Mouse (Mus musculus): Measurements from ENCODE around the gene Dis3l2.

The Dis3l2 gene

DNA sequence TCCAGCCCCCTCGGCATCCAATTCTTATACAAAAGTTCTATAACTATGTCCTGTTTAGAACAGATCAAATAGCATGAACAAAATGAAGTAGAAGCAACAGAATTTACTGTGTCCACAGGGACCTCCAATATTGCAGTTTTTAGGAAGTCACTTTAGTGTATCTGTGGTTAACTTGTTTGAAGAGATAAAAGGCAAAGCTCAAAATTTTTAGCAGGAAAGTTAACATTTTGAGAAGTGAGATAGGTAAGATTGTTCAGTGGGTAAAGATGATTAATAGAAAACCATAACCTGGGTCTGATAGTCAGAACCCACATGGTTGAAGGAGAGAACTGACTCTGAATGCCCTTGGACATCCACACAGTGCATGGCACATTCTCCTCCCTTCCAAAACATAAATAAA is 32.8 kb downstream of the Dis3l2 start:
- DNase-seq = no peak

DNA sequence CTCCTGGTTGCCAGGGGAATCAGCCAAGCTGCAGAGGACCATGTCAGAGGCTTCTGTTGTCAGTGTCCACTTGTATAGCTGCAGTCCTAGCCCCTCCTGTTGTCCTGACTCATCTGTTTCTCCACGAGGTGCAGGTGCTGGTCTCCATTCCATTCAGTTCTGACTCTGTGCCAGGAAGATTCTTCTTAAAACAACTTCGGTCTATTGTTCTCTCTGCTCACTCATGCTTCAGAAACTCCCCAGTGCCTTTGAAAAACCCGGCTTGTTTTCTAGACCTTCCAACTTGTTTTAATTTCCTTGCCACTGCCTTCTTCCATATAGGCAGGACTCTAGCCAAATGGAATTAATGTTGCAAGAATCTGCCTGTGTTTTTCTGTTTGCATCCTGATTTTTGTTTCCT is 39.3 kb downstream of the Dis3l2 start:
- DNase-seq = no peak

DNA sequence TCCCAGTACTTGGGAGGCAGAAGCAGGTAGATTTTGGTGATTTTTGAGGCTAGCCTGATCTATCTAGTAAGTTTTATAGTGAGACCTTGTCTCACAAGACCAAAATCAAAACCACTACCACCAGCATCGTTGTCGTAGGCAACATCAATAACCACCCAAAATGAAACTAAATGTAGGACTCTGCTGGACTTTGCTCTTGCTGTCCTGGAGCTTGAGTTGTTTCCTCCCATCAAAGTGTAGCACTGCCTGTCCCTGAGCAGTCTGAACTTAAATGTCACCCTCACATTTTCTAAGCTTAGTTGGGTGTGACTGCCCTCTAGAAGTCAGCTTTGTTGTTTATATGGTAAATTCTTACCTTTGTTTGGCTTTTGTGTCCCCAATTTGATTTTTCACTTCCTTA is 43.4 kb downstream of the Dis3l2 start:
- DNase-seq = no peak

DNA sequence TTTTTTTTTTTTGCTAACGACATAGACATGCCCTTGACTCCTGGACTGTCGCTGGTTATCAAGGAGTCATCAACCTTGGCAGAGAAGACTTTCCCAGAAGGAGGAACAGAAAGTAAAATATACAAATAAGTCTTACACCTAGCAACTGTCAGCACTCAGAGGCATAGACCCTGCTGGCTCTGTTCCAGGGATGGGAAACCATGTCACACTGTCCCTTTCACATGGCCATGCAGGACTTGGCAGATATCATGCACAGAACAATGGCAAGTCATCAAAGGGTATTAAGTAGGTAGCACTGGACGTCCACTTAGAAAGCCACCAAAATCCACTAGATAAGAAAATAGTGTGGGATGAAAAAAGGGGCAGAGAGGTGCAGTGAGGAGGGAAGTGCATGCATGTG is 46.5 kb downstream of the Dis3l2 start:
- DNase-seq = no peak

DNA sequence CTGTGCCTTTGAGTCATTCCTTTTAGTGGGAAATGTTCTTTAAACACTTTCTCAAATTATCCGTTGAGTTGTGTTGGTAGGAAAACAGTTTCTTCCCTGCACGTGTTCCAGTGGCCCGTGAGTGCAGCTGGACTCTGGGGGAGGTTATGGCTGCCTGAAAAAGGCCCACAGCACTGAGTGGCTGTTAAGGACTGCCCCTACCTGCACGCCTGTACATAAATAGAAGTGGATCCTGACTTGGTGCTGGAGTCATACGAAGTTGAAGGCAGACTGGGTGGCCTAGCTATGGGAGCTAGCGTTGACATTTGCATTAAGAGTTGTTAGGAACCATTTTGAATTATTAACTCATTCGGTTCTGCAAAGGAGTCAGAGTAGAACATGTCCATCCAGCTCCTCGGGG is 49.8 kb downstream of the Dis3l2 start:
- DNase-seq = no peak

DNA sequence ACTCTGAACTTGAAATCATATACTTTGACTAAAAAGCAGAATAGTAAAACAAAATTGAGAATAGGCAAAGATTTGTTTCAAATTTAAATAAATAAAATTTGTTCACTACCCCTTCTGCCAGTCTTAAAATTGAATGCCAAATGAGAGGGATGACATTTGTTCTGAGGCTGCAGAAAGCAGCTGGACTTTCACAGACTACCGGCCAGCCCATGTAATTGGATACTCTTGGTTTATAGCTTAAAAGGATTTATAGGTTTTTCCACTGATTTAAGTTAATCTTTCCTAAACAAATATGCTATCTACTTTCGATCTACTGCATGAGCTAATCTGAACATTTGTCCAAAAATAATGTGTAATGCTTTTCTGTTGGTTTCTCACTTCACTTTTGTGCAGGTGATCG is 50.7 kb downstream of the Dis3l2 start:
- DNase-seq = no peak

DNA sequence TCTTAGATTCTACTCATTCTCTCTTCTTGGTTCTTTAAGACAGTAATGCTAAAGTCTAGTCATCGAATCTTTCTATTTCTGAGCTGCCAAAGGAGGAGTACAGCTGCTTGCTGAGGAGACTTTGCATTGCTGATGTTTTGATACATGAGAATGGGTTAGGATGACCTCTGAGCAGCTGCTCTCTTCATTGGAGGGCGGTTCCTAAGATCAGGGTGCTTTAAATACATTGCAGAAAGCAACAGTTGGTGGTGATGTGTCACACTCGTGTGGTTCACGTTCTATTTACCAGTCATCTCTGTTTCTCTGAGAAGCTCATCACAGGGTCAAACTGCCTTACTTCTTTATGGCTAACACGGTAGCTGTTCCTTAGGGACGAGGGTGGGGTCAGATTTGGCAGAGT is 54.5 kb downstream of the Dis3l2 start:
- DNase-seq = no peak

DNA sequence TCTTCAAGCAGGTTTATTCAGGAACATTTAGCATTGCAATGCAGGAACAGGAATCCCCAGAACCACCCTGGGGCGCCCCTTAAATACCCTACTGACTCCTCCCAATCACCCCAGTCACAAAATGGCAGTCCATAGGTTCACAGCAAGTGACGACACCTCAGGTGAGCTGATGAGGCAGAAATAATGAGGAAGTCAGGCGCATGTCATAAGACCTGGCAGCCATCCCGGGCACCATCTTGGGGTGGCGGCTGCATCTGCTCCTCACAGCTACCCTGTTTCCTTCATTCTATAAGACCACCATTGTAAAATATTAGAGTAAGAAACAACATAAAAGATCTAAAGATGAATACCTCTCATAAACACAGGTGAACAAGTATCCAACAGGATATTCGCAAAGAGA is 58.6 kb downstream of the Dis3l2 start:
- DNase-seq = no peak

DNA sequence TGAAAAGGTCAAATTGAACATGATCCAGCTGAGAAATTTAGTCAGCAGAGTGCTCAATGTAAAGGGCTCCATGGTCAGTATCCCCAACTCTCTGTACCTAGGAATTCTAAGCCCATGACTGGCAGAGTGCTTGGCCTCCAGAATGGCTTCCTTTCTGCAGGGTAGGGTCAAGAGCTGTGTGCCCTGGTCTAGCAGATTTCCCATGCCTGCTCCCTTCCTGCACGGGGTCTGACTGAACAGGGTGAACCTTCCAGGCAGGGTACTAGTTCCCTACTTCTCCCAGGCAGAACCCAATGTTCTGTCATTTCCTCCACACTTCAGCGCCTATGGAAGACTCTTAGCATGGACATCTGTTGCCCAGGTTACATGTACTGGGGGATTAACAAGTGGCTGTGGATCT is 97.6 kb downstream of the Dis3l2 start:
- no peak for DNase-seq

DNA sequence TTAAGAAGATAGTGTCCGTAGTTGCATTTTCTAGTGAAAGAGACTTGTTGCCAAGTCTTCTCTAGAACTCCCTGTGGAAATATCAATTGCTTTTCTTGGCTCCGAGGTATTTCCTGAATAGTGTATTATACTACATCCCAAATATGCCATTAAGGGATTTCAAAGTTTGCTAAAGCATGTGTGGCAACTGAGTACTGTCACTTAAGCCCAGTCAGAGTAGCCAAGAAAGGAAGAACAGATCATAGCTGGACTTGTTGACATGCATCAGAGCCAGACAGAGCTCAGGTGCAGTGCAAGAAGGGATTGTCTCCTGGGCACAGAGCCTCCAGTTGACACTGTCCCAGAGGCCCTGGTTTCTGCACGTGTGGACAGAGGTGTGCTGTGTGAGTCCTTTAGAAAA is 108.1 kb downstream of the Dis3l2 start:
- no peak for DNase-seq

DNA sequence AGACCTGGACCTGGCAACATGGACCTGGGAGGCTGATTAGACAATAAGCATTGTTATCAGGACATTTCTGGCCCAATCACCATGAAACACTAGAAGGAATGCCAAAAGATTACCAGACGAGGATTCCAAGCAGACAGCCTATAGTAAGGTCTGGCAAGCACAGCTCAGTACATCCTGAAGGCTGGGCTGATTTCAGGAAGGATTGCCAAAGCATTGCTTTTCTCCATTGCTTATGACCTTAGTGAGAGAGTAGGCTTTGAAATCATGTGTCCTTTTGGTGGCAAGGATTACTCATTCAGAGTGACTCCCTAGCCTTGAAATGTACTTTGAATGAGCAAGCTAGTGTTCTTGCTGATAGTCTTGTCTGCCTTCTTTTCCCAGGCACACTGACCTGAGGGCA is 118.7 kb downstream of the Dis3l2 start:
- DNase-seq = no peak

DNA sequence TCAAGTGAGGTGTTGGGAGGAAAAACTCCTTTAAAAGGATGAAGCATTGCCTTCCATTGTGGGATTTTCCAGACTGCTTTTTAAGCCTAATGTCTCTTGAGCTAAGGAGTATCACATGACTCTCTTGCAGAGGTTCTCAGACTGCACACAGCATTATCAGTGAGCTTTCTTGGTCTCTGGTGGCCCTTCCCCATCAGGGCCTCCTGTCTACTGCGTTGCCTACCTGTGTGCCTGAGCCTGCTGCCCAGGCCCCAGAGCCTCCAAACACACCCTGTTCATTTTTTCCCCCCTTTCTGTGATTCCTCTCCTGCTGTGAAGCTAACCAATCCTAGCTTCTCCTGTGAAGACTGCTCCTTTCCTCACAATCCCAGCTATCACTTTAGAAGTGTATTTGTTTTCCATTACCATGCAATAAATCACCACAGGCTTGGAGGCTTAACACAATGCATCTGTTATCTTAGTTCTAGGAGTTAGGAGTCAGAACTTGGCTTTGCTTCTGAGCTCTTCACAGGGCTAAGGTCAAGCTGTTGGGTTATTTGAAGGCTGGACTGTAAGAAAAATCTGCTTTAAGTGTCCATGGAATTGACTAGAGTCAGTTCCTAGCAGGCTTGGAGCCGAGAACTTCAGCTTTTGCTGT is 130.9 kb downstream of the Dis3l2 start:
- peak; percentile 18 for DNase-seq

DNA sequence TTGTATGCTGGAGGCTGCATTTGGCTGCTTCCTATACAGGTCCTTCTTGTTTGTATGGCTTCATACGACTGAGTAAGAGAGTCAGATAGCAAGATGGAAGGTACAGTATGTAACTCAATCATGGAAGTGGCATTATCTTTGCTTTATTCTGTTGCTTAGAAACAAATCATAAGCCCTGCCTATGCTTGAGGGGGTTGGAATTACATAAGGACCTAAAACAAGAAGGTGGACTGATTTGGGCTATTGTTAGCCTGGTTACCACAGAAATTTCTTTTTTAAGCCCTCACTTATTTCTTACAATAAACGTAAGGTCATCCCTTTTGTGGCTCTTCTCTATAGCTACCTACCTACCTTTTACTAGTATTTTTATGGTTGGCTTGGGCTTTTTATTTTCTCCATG is 131.4 kb downstream of the Dis3l2 start:
- DNase-seq = no peak

DNA sequence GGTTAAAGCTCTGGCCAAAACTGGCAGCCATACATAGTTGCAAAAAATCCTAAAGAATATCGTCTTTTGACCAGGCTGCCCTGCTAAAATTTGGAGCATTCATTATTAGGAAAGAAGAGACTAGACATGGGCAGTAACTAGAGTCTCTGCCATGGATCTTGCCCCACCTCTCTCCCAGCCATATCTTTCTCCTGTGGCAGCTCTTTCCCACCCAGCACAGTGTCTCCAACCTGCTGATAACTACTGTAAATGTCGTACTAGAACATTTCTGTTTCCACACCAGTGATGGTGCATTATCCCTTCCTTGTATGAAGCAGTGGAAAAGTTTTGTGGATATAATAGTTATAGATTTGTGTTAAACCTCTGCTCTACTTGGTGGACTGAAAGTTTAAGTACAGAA is 147.1 kb downstream of the Dis3l2 start:
- DNase-seq = no peak

DNA sequence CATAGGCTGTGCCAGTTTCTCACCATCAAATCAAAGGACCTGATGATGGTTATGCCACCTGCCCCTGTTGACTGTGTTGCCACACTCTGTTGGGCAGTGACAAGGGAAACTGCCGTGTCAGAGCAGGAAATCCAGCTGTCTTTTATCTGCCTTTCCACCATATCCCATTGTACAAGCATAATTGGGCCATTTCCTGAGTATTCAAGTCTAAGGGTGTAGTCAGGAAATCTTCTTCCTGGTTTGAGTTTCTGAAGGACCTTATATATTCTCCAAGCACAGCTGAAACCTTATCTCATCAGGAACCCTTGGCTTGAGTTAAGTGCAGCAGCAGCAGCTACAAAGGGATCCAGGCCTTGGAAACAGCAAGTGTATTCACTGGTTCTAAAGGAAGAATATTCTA is 155.3 kb downstream of the Dis3l2 start:
- peak; percentile 15 for DNase-seq

DNA sequence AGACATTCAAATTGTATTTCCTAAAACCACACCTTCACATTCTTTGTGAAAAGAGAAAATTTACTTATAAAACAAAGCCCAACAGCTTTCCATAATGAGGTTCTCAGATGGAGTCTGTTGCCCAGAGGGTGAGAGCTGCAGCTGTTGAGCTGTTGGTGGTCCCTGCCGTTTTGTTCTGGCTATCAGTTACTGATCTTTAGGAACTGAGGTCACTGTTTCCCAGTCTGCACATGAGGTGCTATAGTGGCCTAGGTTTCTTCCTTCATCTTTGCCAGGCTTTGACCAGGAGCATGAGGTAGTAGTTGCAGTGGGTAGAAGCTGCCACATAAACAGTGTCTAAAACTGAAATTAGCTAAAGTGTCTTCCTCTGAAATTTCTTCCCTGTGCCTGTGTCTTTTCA is 155.8 kb downstream of the Dis3l2 start:
- DNase-seq = no peak

DNA sequence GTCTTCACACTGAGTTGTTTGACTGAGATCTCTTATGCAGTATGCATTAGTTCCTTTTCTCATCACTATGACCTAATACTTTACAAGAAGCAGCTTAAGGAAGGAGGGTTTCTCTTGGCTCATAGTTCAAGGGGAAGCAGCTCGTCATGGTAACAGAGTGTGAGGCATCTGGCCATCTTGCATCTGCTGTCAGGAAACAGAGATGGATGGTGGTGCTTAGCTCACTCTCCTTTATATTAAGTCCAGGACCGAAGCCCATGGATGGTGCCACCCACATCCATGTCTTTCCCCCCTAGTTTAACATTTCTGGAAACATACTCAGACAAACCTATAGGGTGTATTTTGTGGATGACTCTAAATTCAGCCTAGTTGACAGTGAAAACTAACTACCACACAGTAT is 170.1 kb downstream of the Dis3l2 start:
- DNase-seq = no peak

DNA sequence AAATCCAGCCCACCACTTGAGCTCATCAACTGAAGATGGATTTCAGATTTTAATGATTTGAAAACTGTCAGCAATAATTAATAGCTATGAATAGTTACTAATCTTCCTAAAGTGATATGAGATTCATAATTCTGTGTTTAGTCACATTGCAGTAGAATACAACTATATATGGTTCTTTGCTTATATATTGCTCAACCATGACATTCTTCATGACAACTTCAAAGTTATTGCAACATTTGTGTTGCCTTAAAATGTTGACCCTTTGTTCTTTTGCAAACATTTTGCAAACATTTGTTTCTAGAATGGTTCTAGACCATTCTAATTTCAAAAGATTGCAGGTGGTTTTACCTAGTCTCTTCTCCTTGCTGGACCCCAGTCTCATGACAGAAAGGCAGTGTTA is 175.1 kb downstream of the Dis3l2 start:
- DNase-seq = no peak

DNA sequence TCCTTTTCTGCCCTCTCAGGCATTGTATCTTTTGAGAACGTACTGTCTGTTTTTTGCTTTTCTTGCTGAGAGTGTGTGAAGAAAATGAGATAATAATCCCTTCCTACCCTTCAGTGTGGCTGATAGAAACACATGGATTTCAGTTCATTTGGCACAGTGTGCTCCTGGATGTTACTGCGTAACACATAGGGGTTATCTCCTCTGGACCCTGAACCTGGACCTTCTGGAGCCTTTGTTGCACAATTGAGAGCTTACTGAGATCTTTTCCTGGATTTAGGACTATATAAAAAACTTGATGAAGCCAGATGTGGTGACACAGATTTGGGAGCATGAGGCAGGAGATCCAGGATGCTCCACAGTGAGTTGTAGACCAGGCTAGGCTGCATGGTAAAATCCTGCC is 175.9 kb downstream of the Dis3l2 start:
- DNase-seq = no peak

DNA sequence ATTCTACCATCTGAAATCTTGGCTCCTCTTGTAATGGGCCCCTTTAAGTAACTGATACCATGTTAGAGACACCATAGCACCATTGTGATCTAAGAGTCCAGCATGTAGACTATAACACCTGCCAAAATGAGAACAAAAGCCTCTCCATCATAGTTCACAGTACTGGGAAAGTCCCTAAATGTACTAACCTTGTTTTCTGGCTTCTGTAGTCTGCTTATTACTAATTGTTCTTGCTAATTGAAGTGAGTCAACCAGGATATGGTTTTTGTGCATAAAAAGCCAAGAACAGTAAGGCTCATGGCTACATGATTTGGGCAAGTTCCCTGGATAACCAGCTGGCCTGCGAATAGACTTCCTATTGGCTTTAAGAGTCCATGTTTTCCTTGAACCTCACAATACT is 183.5 kb downstream of the Dis3l2 start:
- DNase-seq = no peak

DNA sequence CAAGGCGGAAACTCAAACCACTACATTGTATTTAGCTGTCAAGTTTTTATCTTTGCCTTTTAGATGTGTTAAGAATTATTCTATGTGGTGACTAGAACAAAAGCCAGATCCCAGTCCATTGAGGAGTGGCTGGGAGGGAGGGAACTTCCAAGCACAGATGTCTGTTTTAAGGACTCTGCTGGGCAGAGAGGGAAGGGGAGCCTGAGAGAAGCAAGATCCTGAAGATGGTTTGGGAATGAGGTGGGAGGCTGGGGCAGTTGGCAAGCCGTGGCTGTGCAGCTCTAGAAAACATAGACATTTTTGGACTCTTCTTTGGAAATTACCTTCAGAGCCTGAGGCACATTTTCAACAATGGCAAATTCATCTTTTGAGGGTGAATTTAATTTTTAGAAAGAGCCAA is 208.9 kb downstream of the Dis3l2 start:
- no peak for DNase-seq

DNA sequence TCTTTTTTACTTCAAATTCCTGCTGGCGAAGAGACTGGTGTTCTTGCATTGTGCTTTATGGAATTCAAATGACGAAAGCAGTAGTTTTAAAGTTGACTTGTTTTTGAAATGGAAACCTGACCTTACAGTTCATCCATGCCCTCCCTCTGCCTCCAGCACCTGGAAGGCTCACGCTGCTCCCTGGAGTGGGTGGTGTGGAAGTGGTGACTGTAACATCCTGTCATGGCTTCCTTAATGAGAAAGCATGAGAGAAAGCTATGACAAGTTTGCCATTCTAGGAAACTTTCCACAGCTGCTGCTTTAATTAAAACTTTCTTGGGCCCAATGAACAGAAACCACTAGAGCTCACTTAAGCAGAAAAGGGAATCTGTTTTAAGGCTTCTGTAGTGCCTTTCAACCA is 210.3 kb downstream of the Dis3l2 start:
- DNase-seq = no peak

DNA sequence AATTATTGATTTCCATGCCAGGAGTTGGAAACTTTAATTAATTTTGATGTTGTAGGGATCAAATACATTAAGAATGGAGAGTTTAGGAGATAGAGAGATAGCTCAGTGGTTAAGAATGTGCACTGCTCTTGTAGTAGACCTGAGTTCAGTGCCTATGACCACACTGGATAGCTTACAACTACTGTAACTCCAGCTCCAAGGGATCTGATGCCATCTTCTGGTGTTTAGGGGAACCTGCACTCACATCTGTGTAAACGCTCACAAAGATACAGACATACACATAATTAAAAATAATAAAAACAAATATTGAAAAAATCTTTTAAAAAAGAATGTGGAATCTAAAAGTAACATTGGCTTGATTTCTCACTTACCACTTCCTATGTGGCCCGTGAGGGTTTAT is 211.1 kb downstream of the Dis3l2 start:
- no peak for DNase-seq

DNA sequence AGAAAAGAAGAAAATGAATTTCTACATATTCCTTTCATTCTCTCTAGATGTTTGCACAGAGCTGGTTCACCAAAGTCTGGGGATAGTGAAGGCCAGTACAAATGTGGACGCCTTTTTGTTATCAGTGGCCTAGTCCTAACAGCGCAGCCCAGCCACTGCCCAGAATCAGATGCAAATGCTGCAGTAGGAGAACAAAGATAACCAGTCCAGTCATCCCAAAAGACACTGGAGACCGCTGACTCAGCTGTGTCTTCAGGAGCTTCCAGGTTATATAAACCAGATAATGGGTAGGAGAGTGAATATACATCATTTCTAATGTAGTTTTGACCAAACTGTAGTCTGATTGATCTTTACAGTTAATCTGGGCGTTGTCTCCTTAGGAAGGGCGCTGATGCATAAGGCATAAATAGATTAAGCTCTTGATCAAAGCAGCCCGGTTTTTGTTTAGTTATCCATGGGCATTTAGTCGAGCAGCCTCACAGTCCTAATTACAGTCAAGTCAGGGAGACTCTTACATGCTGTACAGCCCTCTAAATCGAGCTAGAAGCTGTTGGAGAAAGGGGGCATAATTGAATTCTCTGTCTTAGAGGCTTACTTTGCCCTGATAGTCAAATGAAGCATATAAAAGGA is 212.9 kb downstream of the Dis3l2 start:
- no peak for DNase-seq

DNA sequence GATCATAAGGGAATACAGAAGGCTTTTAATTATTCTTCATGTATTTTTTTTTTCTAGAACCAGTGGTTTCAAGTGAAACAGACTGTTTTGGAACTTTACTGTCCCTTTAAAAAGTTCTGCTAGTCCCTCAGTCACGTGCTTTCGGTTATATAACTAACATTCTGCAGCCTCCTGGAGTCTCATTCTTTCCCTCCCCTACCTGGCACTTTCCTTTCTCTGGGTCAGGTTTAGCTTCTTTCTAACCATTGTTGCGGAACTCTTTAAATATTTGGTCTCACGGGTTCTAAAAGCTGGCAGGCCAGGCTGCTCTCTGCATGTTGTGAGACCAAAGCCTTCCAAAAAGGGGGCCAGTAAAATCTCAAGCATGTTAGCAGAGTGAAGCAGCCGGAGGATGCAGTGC is 222.2 kb downstream of the Dis3l2 start:
- peak; percentile 19 for DNase-seq
